Mouse (Mus musculus) kidney, embryonic 15.5 days (tissue): ENCODE data around the gene Kcnj12. TPM values are rescaled to one million over a fixed set of nuclear protein-coding genes. Genes with fewer than 3 reads are reported as not detected.

Experiments
- polyA plus RNA-seq: library from polyadenylated mRNA; unstranded; fragments of >200 nt; fragmentation: Nextera tagmentation; extraction: Ambion mirVana; gene quantifications from 2 replicates; pipeline ENCODE4 v1.2.1, GENCODE M21; 2015

Gene Kcnj12
- polyA plus RNA-seq, 1 experiment from 2014 or later: 0.45 TPM

Other genes starting within 250 kb of the Kcnj12 start
- 17.3 TPM in 2 replicates for gene Top3a, start 245.2 kb upstream of the Kcnj12 start, polyA plus RNA-seq
- 6.3 and 6.8 TPM in 2 replicates for gene Smcr8, start 245.0 kb upstream of the Kcnj12 start, polyA plus RNA-seq
- 72.5 and 79.3 TPM in 2 replicates for gene Shmt1, start 210.8 kb upstream of the Kcnj12 start, polyA plus RNA-seq
- 36.0 and 38.2 TPM in 2 replicates for gene Dhrs7b, start 191.9 kb upstream of the Kcnj12 start, polyA plus RNA-seq
- gene Tmem11, start 143.3 kb upstream of the Kcnj12 start, polyA plus RNA-seq: 65.4 and 67.7 TPM in 2 replicates
- gene Natd1, start 107.8 kb upstream of the Kcnj12 start, polyA plus RNA-seq: 21.8 and 24.2 TPM in 2 replicates
- 117 and 127 TPM in 2 replicates for gene Map2k3, start 90.5 kb upstream of the Kcnj12 start, polyA plus RNA-seq
- 1.4 and 1.6 TPM in 2 replicates for gene Tnfrsf13b, start 104.2 kb downstream of the Kcnj12 start, polyA plus RNA-seq
- gene Usp22, start 152.5 kb downstream of the Kcnj12 start, polyA plus RNA-seq: 128 and 133 TPM in 2 replicates
- gene Aldh3a1, start 185.0 kb downstream of the Kcnj12 start, polyA plus RNA-seq: 0.09 TPM in 1 of 2 replicates, not detected in the other
- 32.2 and 34.7 TPM in 2 replicates for gene Aldh3a2, start 244.9 kb downstream of the Kcnj12 start, polyA plus RNA-seq